Mouse (Mus musculus) heart, postnatal 10 days (tissue): ENCODE measurements around the gene Psmd3. TPM values are rescaled to one million over a fixed set of nuclear protein-coding genes. Genes with fewer than 3 reads are reported as not detected.
A peak's percentile ranks its signal among the peaks of the same experiment; 100 is the strongest.
"Not testable (repeated sequence)": the region's sequence is repeated elsewhere in the genome, so short reads cannot be mapped to it uniquely, and the experiment has no call there.

ENCODE experiments used
- DNase-seq, 2 experiments: peaks; one replicate each; pipeline ENCODE4 v3.0.0; 2021
- intact Hi-C: fragments of 180-260 bp; cut with DNase I; formaldehyde crosslinking; loops from one replicate; pipeline ENCODE4 v1.15.1; 2025
- total RNA-seq, 2 experiments: library from RNA; stranded (reverse); gene quantifications; 2 replicates each; pipeline ENCODE4 v1.2.3; 2021

The Psmd3 gene
- total RNA-seq: 100 to 1,000 TPM; 131 to 132 TPM

GRCm38 (mm10) chr11:98681786-98682745, at the start of gene Psmd3:
TSS of gene Psmd3 (plus strand) at chr11:98682554.
- intact Hi-C loops: no loop called here

GRCm38 (mm10) chr11:98635312-98635970, 46.9 kb upstream of the Psmd3 start:
- DNase-seq: peak in 1 of 2 experiments; percentile 24

More at GRCm38 (mm10) chr11:98681786-98682745, at the start of gene Psmd3:
- peak; percentile 99 to 100 for DNase-seq

GRCm38 (mm10) chr11:98637501-98637900, 44.9 kb upstream of the Psmd3 start:
- intact Hi-C loops: loop anchor here (1.0 kb wide), 1 partner anchor 31 kb away; no protein-coding TSS in a partner anchor
- no peak for DNase-seq

More at GRCm38 (mm10) chr11:98635312-98635970, 46.9 kb upstream of the Psmd3 start:
- intact Hi-C loops: loop anchor here (2.0 kb wide), 1 partner anchor 19 kb away; no protein-coding TSS in a partner anchor

GRCm38 (mm10) chr11:98640091-98640490, 42.3 kb upstream of the Psmd3 start:
- DNase-seq: no peak
- intact Hi-C loops: no loop called here

- intact Hi-C loops: no loop called here
Measured at GRCm38 (mm10) chr11:98644757-98645156, 37.6 kb upstream of the Psmd3 start.

GRCm38 (mm10) chr11:98645946-98646345, 36.4 kb upstream of the Psmd3 start:
- intact Hi-C loops: no loop called here
- no peak for DNase-seq

More at GRCm38 (mm10) chr11:98644757-98645156, 37.6 kb upstream of the Psmd3 start:
- no peak for DNase-seq

- DNase-seq: no peak
- intact Hi-C loops: no loop called here
Measured at GRCm38 (mm10) chr11:98646459-98646858, 35.9 kb upstream of the Psmd3 start, which contains the start of gene Gsdma2. TSS of gene Gsdma2 (plus strand) at chr11:98646759.

- intact Hi-C loops: loop anchor here (1.0 to 2.0 kb wide), 2 partner anchors 20 to 49 kb away; no protein-coding TSS in a partner anchor
- DNase-seq: peak; percentile 36 to 58
Measured at GRCm38 (mm10) chr11:98655076-98655475, 27.3 kb upstream of the Psmd3 start.

GRCm38 (mm10) chr11:98660517-98660916, 21.8 kb upstream of the Psmd3 start:
- intact Hi-C loops: no loop called here
- peak; percentile 40 to 51 for DNase-seq

- DNase-seq: no peak
- intact Hi-C loops: no loop called here
Measured at GRCm38 (mm10) chr11:98664091-98664490, 18.3 kb upstream of the Psmd3 start, which contains the start of gene Gsdma. TSS of gene Gsdma (plus strand) at chr11:98664351.

GRCm38 (mm10) chr11:98668984-98669383, 13.4 kb upstream of the Psmd3 start:
- no peak for DNase-seq

GRCm38 (mm10) chr11:98671284-98671815, 11.0 kb upstream of the Psmd3 start:
- intact Hi-C loops: no loop called here
- DNase-seq: no peak

More at GRCm38 (mm10) chr11:98668984-98669383, 13.4 kb upstream of the Psmd3 start:
- intact Hi-C loops: no loop called here

GRCm38 (mm10) chr11:98671857-98672256, 10.5 kb upstream of the Psmd3 start:
- DNase-seq: no peak
- intact Hi-C loops: loop anchor here (2.0 kb wide), 1 partner anchor 15 kb away; no protein-coding TSS in a partner anchor

- intact Hi-C loops: loop anchor here (2.0 kb wide), 1 partner anchor 16 kb away; no protein-coding TSS in a partner anchor
Measured at GRCm38 (mm10) chr11:98672482-98672881, 9.9 kb upstream of the Psmd3 start.

GRCm38 (mm10) chr11:98673136-98673535, 9.2 kb upstream of the Psmd3 start:
- intact Hi-C loops: loop anchor here (2.0 kb wide), 1 partner anchor 16 kb away; no protein-coding TSS in a partner anchor

More at GRCm38 (mm10) chr11:98672482-98672881, 9.9 kb upstream of the Psmd3 start:
- DNase-seq: no peak

GRCm38 (mm10) chr11:98675829-98676363, 6.5 kb upstream of the Psmd3 start:
- no peak for DNase-seq
- intact Hi-C loops: loop anchor here (1.0 to 5.0 kb wide), 2 partner anchors 37 to 69 kb away; no protein-coding TSS in a partner anchor

More at GRCm38 (mm10) chr11:98673136-98673535, 9.2 kb upstream of the Psmd3 start:
- DNase-seq: peak; percentile 51 to 72

GRCm38 (mm10) chr11:98680023-98680422, 2.3 kb upstream of the Psmd3 start:
- DNase-seq: no peak
- intact Hi-C loops: no loop called here

GRCm38 (mm10) chr11:98680595-98680994, 1.8 kb upstream of the Psmd3 start:
- intact Hi-C loops, DNase-seq: not testable (repeated sequence)

GRCm38 (mm10) chr11:98681186-98681585, 1.2 kb upstream of the Psmd3 start:
- no peak for DNase-seq
- intact Hi-C loops: no loop called here

GRCm38 (mm10) chr11:98682811-98683210, 457 bp downstream of the Psmd3 start:
- DNase-seq: peak in 1 of 2 experiments; percentile 22
- intact Hi-C loops: no loop called here
